Mouse (Mus musculus) c-Kit-negative CD71-positive TER-119-positive erythroid progenitor cells, embryonic 14.5 days (primary cell): ENCODE data around the gene Lyrm1.

ENCODE experiments used
- DNase-seq: peaks from one replicate; pipeline ENCODE4 v3.0.0-alpha.2; 2013; ENCODE audit warnings: low read depth, low spot score

Lyrm1 gene

DNA sequence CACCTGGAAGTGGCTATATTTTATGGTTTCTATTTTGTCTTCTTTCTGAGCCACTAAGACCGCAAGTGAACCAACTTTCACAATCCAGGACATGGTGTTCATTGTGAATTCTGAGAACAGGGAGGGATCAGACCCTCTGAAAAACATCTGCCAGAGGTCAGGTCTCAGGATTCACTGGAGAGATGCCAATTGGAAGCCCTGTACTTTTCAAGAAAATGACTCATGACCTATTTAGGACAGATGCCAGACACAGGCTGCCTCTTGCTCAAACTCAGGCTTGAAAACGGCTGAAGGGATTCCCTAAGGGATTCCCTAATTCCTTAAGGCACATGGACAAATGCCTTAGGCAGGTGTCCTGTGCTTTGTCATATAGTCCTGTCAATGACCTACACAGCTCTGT, 65.4 kb downstream of the Lyrm1 start:
- no peak for DNase-seq

- DNase-seq, result no peak
These were observed 69.5 kb downstream of the Lyrm1 start for GRCm38 (mm10) chr7:119965205-119965604.

- no peak for DNase-seq
These were observed 70.2 kb downstream of the Lyrm1 start for GRCm38 (mm10) chr7:119965651-119966395.

DNA sequence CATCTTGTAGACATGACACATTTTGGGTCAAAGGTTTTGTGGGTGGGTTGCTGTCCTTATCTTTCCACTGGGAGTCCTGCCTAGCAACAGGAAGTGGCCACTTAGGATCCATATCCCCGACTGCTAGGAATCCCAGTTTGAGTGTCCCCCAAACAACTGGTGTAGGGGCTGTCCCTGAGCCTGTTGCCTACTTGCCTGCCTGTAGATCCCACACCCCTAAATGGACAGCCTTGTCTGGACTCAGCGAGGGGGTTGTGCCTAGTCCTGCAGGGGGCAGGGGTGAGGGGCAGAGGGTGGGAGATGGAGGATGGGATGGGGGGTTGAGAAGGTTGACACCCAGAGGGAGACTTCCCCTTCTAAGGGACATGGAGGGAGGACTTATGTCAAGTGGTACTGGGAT, 73.7 kb downstream of the Lyrm1 start:
- DNase-seq, result no peak

DNA sequence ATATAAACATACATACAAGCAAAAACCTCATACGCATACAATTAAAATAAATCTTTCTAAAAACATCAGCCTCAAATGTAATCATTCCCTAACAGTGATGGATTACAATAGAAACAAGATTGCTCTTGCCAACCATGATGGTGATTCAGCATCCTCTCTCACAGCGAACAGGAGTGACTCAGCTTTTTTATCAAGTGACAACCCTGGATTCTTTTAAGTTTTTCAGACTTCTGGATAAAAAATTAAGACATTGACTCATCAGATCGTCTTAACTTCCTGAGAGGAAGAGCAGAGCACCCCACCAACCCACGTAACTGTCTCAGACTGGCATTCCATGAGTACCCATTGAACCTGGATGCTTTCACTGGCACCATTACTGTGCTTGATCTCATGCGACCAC, 78.6 kb downstream of the Lyrm1 start:
- DNase-seq, result no peak

DNA sequence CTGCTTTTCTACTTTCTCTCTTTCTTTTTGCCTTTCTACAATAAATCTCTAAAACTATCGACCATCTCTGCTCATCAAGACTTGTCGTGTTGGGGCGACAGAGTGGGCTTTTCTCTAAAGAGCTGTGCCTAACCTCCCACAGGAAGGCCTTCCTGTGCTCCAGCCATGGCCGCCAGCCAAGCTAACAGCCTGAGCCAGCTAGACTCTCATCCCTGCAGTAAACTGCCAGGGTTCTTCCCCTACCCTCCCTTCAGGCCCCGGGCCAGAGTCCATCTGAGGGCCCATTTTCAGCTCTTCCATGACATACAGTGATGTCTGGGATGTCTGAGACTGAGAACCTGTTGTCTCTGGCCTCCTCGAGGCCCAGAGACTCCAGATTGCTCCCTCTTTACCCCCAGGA, 80.6 kb downstream of the Lyrm1 start:
- no peak for DNase-seq

GRCm38 (mm10) chr7:119977574-119977973, 81.9 kb downstream of the Lyrm1 start:
- no peak for DNase-seq

GRCm38 (mm10) chr7:119978576-119978975, 82.9 kb downstream of the Lyrm1 start:
- no peak for DNase-seq

GRCm38 (mm10) chr7:119980170-119980569, 84.5 kb downstream of the Lyrm1 start:
- DNase-seq, result no peak

GRCm38 (mm10) chr7:119985279-119985912, 89.7 kb downstream of the Lyrm1 start:
- no peak for DNase-seq

DNA sequence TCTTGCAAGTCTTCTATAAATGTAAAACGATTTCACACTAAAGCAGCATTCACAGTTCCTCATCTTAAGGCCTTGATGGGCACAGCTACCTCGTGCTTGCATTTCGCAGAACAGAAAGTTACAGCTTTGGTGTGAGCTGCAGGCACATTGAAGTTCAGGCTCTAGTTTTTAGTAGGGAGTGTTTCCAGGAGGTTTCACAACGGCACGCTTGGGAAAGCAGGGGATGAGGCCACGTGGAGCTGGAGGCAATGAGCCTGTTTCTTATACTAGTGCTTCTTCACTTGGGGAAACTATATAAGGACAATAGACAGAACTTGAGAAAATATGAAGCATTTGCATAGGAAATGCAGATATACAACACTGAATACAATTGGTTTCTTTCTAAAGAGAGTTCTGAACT, 101.4 kb downstream of the Lyrm1 start:
- no peak for DNase-seq
